Mouse (Mus musculus): ENCODE measurements around the gene Pth2. TPM values are rescaled to one million over a fixed set of nuclear protein-coding genes. Genes with fewer than 3 reads are reported as not detected.
"Not testable (repeated sequence)": the region's sequence is repeated elsewhere in the genome, so short reads cannot be mapped to it uniquely, and the experiment has no call there.

The Pth2 gene
- polyA plus RNA-seq, 1 experiment = 21.9 TPM

GRCm38 (mm10) chr7:45164833-45165232, 16.0 kb upstream of the Pth2 start:
- Histone ChIP-seq H3K4me1 (ENCODE audit: control insufficient read depth, insufficient read depth, low read length) (peaks cover 27% of the 10 kb centered on the region), H3K36me3 (ENCODE audit: control insufficient read depth, insufficient read depth, low read length) (no peaks in the 10 kb centered on the region), H3K27me3 (ENCODE audit: control insufficient read depth, insufficient read depth, low read length) (no peaks in the 10 kb centered on the region), H3K27ac (ENCODE audit: control insufficient read depth, insufficient read depth, low read depth, low read length) (no peak overlapping the region), H3K4me3 (ENCODE audit: control insufficient read depth, low read depth, low read length) (no peak overlapping the region)
- TF ChIP-seq POLR2A (IDR thresholded peaks at IDR 0.05; ENCODE audit: control insufficient read depth, low read depth, low read length) (no peak), CTCF (IDR thresholded peaks at IDR 0.05; ENCODE audit: control insufficient read depth, insufficient read depth, insufficient replicate concordance, low read depth, low read length) (no peak)

- H3K27me3 ChIP-seq (ENCODE audit: control insufficient read depth, insufficient read depth, low read length) = no peaks in the 10 kb centered on the region
- no peak overlapping the region for H3K27ac ChIP-seq (ENCODE audit: control insufficient read depth, insufficient read depth, low read depth, low read length)
- H3K4me1 ChIP-seq (ENCODE audit: control insufficient read depth, insufficient read depth, low read length) = peaks cover 27% of the 10 kb centered on the region
- TF ChIP-seq POLR2A (IDR thresholded peaks at IDR 0.05; ENCODE audit: control insufficient read depth, low read depth, low read length) (no peak), CTCF (IDR thresholded peaks at IDR 0.05; ENCODE audit: control insufficient read depth, insufficient read depth, insufficient replicate concordance, low read depth, low read length) (no peak)
- H3K4me3 ChIP-seq (ENCODE audit: control insufficient read depth, low read depth, low read length) = no peak overlapping the region
- H3K36me3 ChIP-seq (ENCODE audit: control insufficient read depth, insufficient read depth, low read length) = no peaks in the 10 kb centered on the region
Observed at GRCm38 (mm10) chr7:45165701-45166100, 15.1 kb upstream of the Pth2 start.

- no peak overlapping the region for H3K27ac ChIP-seq (ENCODE audit: control insufficient read depth, insufficient read depth, low read depth, low read length)
- H3K27me3 ChIP-seq (ENCODE audit: control insufficient read depth, insufficient read depth, low read length) = no peaks in the 10 kb centered on the region
- TF ChIP-seq CTCF (IDR thresholded peaks at IDR 0.05; ENCODE audit: control insufficient read depth, insufficient read depth, insufficient replicate concordance, low read depth, low read length) (no peak), POLR2A (IDR thresholded peaks at IDR 0.05; ENCODE audit: control insufficient read depth, low read depth, low read length) (no peak)
- no peak overlapping the region for H3K4me3 ChIP-seq (ENCODE audit: control insufficient read depth, low read depth, low read length)
- H3K4me1 ChIP-seq (ENCODE audit: control insufficient read depth, insufficient read depth, low read length) = peaks cover 27% of the 10 kb centered on the region
- no peaks in the 10 kb centered on the region for H3K36me3 ChIP-seq (ENCODE audit: control insufficient read depth, insufficient read depth, low read length)
Observed at GRCm38 (mm10) chr7:45166950-45167401, 13.8 kb upstream of the Pth2 start.

GRCm38 (mm10) chr7:45167761-45168445, 12.9 kb upstream of the Pth2 start:
- Histone ChIP-seq H3K4me3 (ENCODE audit: control insufficient read depth, low read depth, low read length) (peak overlapping the region; percentile 52), H3K27me3 (ENCODE audit: control insufficient read depth, insufficient read depth, low read length) (no peaks in the 10 kb centered on the region), H3K36me3 (ENCODE audit: control insufficient read depth, insufficient read depth, low read length) (no peaks in the 10 kb centered on the region), H3K27ac (ENCODE audit: control insufficient read depth, insufficient read depth, low read depth, low read length) (no peak overlapping the region), H3K4me1 (ENCODE audit: control insufficient read depth, insufficient read depth, low read length) (peaks cover 31% of the 10 kb centered on the region)
- TF ChIP-seq POLR2A (IDR thresholded peaks at IDR 0.05; ENCODE audit: control insufficient read depth, low read depth, low read length) (no peak), CTCF (IDR thresholded peaks at IDR 0.05; ENCODE audit: control insufficient read depth, insufficient read depth, insufficient replicate concordance, low read depth, low read length) (no peak)

- Histone ChIP-seq H3K27ac (ENCODE audit: control insufficient read depth, insufficient read depth, low read depth, low read length) (no peak overlapping the region), H3K4me3 (ENCODE audit: control insufficient read depth, low read depth, low read length) (peak overlapping the region; percentile 52), H3K27me3 (ENCODE audit: control insufficient read depth, insufficient read depth, low read length) (no peaks in the 10 kb centered on the region), H3K36me3 (ENCODE audit: control insufficient read depth, insufficient read depth, low read length) (no peaks in the 10 kb centered on the region), H3K4me1 (ENCODE audit: control insufficient read depth, insufficient read depth, low read length) (peaks cover 30% of the 10 kb centered on the region)
- TF ChIP-seq CTCF (IDR thresholded peaks at IDR 0.05; ENCODE audit: control insufficient read depth, insufficient read depth, insufficient replicate concordance, low read depth, low read length) = no peak
Observed at GRCm38 (mm10) chr7:45168656-45169055, 12.1 kb upstream of the Pth2 start.

- H3K27me3 ChIP-seq (ENCODE audit: control insufficient read depth, insufficient read depth, low read length) = no peaks in the 10 kb centered on the region
- no peaks in the 10 kb centered on the region for H3K36me3 ChIP-seq (ENCODE audit: control insufficient read depth, insufficient read depth, low read length)
- H3K4me1 ChIP-seq (ENCODE audit: control insufficient read depth, insufficient read depth, low read length) = peaks cover 29% of the 10 kb centered on the region
- no peak for TF ChIP-seq POLR2A (IDR thresholded peaks at IDR 0.05; ENCODE audit: control insufficient read depth, low read depth, low read length)
- TF ChIP-seq CTCF (IDR thresholded peaks at IDR 0.05; ENCODE audit: control insufficient read depth, insufficient read depth, insufficient replicate concordance, low read depth, low read length) = no peak
- peak overlapping the region; percentile 30 for H3K4me3 ChIP-seq (ENCODE audit: control insufficient read depth, low read depth, low read length)
- H3K27ac ChIP-seq (ENCODE audit: control insufficient read depth, insufficient read depth, low read depth, low read length) = no peak overlapping the region
Observed at GRCm38 (mm10) chr7:45169495-45169894, 11.3 kb upstream of the Pth2 start.

- Histone ChIP-seq H3K36me3 (ENCODE audit: control insufficient read depth, insufficient read depth, low read length) (no peaks in the 10 kb centered on the region), H3K27ac (ENCODE audit: control insufficient read depth, insufficient read depth, low read depth, low read length) (no peak overlapping the region), H3K27me3 (ENCODE audit: control insufficient read depth, insufficient read depth, low read length) (no peaks in the 10 kb centered on the region; the same call in 1 of the 2 replicates), H3K4me1 (ENCODE audit: control insufficient read depth, insufficient read depth, low read length) (peaks cover 36% of the 10 kb centered on the region), H3K4me3 (ENCODE audit: control insufficient read depth, low read depth, low read length) (peak overlapping the region; percentile 80)
- TF ChIP-seq POLR2A (IDR thresholded peaks at IDR 0.05; ENCODE audit: control insufficient read depth, low read depth, low read length) (no peak), CTCF (IDR thresholded peaks at IDR 0.05; ENCODE audit: control insufficient read depth, insufficient read depth, insufficient replicate concordance, low read depth, low read length) (peak; percentile 45; the same call in 1 of the 2 replicates)
Observed at GRCm38 (mm10) chr7:45172974-45173373, 7.8 kb upstream of the Pth2 start.

- H3K36me3 ChIP-seq (ENCODE audit: control insufficient read depth, insufficient read depth, low read length); H3K27me3 ChIP-seq (ENCODE audit: control insufficient read depth, insufficient read depth, low read length); H3K27ac ChIP-seq (ENCODE audit: control insufficient read depth, insufficient read depth, low read depth, low read length); H3K4me3 ChIP-seq (ENCODE audit: control insufficient read depth, low read depth, low read length): not testable (repeated sequence)
- peaks cover 31% of the 10 kb centered on the region for H3K4me1 ChIP-seq (ENCODE audit: control insufficient read depth, insufficient read depth, low read length)
Observed at GRCm38 (mm10) chr7:45173772-45174171, 7.0 kb upstream of the Pth2 start.

All from testis, adult 2 months (tissue).